Comparison of ENCODE assay signal across 31 mouse cellular contexts in genomic region chr10:77367973-77368372, GRCm38 (mm10). TPM values are rescaled to one million over a fixed set of nuclear protein-coding genes. Genes with fewer than 3 reads are reported as not detected.
A peak's percentile ranks its signal among the peaks of the same experiment; 100 is the strongest.
DNase-seq lines count a peak whose midpoint lies in the region; ATAC-seq lines count a peak whose summit lies in the region.
"Had no signal": no experiment of that assay in that cellular context is flagged by ENCODE, and none has a peak within 500 bp of the region (broad histone marks: within the 10 kb centered on the region; RNA-seq: fewer than 3 reads in every experiment).

No protein-coding gene starts in this region.

- no peak overlapping the region for H3K4me2 ChIP-seq in heart, embryonic 13.5 days
- no peak overlapping the region for H3K4me2 ChIP-seq in heart, embryonic 12.5 days
- no peak overlapping the region; the same call in 1 of the 2 replicates for H3K4me2 ChIP-seq in lung, embryonic 16.5 days (ENCODE audit: low read depth, low read length)
- H3K4me2 ChIP-seq: embryonic facial prominence, embryonic 15.5 days; forebrain, embryonic 15.5 days; hindbrain, embryonic 12.5 days; intestine, embryonic 15.5 days; limb, embryonic 12.5 days; liver, embryonic 15.5 days; midbrain, embryonic 15.5 days; neural tube, embryonic 15.5 days had no signal

- no peak overlapping the region for H3K9ac ChIP-seq in heart, embryonic 13.5 days
- H3K9ac ChIP-seq in heart, embryonic 12.5 days = no peak overlapping the region
- H3K9ac ChIP-seq in lung, embryonic 16.5 days (ENCODE audit: low read length) = no peak overlapping the region
- H3K9ac ChIP-seq: embryonic facial prominence, embryonic 15.5 days; forebrain, embryonic 15.5 days; hindbrain, embryonic 12.5 days; intestine, embryonic 15.5 days; limb, embryonic 12.5 days; liver, embryonic 15.5 days; midbrain, embryonic 15.5 days; neural tube, embryonic 15.5 days had no signal

- no peaks in the 10 kb centered on the region for H3K36me3 ChIP-seq in heart, embryonic 13.5 days
- H3K36me3 ChIP-seq in heart, embryonic 12.5 days = no peaks in the 10 kb centered on the region
- no peaks in the 10 kb centered on the region for H3K36me3 ChIP-seq in lung, embryonic 16.5 days (ENCODE audit: control insufficient read depth, insufficient read depth, low read length)
- H3K36me3 ChIP-seq: embryonic facial prominence, embryonic 15.5 days; forebrain, embryonic 15.5 days; G1E; hindbrain, embryonic 12.5 days; intestine, embryonic 15.5 days; limb, embryonic 12.5 days; liver, embryonic 15.5 days; midbrain, embryonic 10.5 days; midbrain, embryonic 15.5 days; neural tube, embryonic 15.5 days had no signal

- no peak overlapping the region for H3K4me3 ChIP-seq in heart, embryonic 13.5 days
- H3K4me3 ChIP-seq in heart, embryonic 12.5 days = no peak overlapping the region
- H3K4me3 ChIP-seq in lung, embryonic 16.5 days (ENCODE audit: low read length) = no peak overlapping the region
- H3K4me3 ChIP-seq: embryonic facial prominence, embryonic 15.5 days; forebrain, embryonic 15.5 days; hindbrain, embryonic 12.5 days; intestine, embryonic 15.5 days; layer of hippocampus, adult 2 months; left cerebral cortex, adult 2 months; limb, embryonic 12.5 days; liver, embryonic 15.5 days; midbrain, embryonic 10.5 days; midbrain, embryonic 15.5 days; neural tube, embryonic 15.5 days had no signal

- no peaks in the 10 kb centered on the region for H3K9me3 ChIP-seq in heart, embryonic 13.5 days
- no peaks in the 10 kb centered on the region for H3K9me3 ChIP-seq in heart, embryonic 12.5 days (replicated peaks)
- no peaks in the 10 kb centered on the region for H3K9me3 ChIP-seq in lung, embryonic 16.5 days (ENCODE audit: control insufficient read depth, low read length)
- H3K9me3 ChIP-seq: embryonic facial prominence, embryonic 15.5 days; forebrain, embryonic 15.5 days; G1E; hindbrain, embryonic 12.5 days; intestine, embryonic 15.5 days; limb, embryonic 12.5 days; liver, embryonic 15.5 days; midbrain, embryonic 10.5 days; midbrain, embryonic 15.5 days; neural tube, embryonic 15.5 days had no signal

- peak overlapping the region; percentile 6; the same call in 1 of the 2 replicates for H3K27ac ChIP-seq in heart, embryonic 13.5 days (replicated peaks)
- H3K27ac ChIP-seq in heart, embryonic 12.5 days (ENCODE audit: poor library complexity, severe bottlenecking) = no peak overlapping the region
- H3K27ac ChIP-seq in lung, embryonic 16.5 days (ENCODE audit: low read length) = peak overlapping the region; percentile 45
- H3K27ac ChIP-seq: embryonic facial prominence, embryonic 15.5 days; forebrain, embryonic 15.5 days; hindbrain, embryonic 12.5 days; hindbrain, postnatal 0 days; intestine, embryonic 15.5 days; layer of hippocampus, adult 2 months; left cerebral cortex, adult 2 months; limb, embryonic 12.5 days; liver, embryonic 15.5 days; midbrain, embryonic 10.5 days; midbrain, embryonic 15.5 days; neural tube, embryonic 15.5 days had no signal

- DNase-seq in cerebellum, postnatal 25 days = peak; percentile 27 to 46
- DNase-seq in cerebellum, adult 11 months = no peak
- DNase-seq in lung, postnatal 36 days = no peak
- DNase-seq in lung, postnatal 4 days = peak; percentile 21 to 42
- DNase-seq: adrenal gland, postnatal 10 days; cerebellum, adult 11-12 months; cerebellum, adult 9-11 months; heart, postnatal 10 days; kidney, adult 2 months; kidney, postnatal 36 days; retina, postnatal 1 day; right cerebral cortex, postnatal 25 days; spleen, adult 18-20 months; thymus, postnatal 14 days had no signal

- 53% methylated on average over 6 of the region's 6 CpGs for WGBS in heart, embryonic 13.5 days
- 66% methylated on average over 6 of the region's 6 CpGs for WGBS in heart, embryonic 12.5 days
- 30% methylated on average over 6 of the region's 6 CpGs for WGBS in lung, embryonic 16.5 days

- no peaks in the 10 kb centered on the region for H3K27me3 ChIP-seq in heart, embryonic 13.5 days (replicated peaks)
- H3K27me3 ChIP-seq in heart, embryonic 12.5 days (replicated peaks) = no peaks in the 10 kb centered on the region
- H3K27me3 ChIP-seq in lung, embryonic 16.5 days (ENCODE audit: control insufficient read depth, insufficient read depth, low read depth, low read length) = no peaks in the 10 kb centered on the region
- H3K27me3 ChIP-seq: embryonic facial prominence, embryonic 15.5 days; forebrain, embryonic 15.5 days; hindbrain, embryonic 12.5 days; intestine, embryonic 15.5 days; limb, embryonic 12.5 days; liver, embryonic 15.5 days; midbrain, embryonic 15.5 days; neural tube, embryonic 15.5 days; Patski had no signal

- ATAC-seq in heart, embryonic 13.5 days (ENCODE audit: extremely low read depth, insufficient number of reproducible peaks, low FRiP score, low TSS enrichment) = no peak
- ATAC-seq in heart, embryonic 12.5 days (ENCODE audit: insufficient number of reproducible peaks, low FRiP score) = no peak
- peak; percentile 76 for ATAC-seq in lung, embryonic 16.5 days (ENCODE audit: low read depth)
- ATAC-seq: forebrain, embryonic 15.5 days; hindbrain, postnatal 0 days; intestine, embryonic 15.5 days; midbrain, embryonic 15.5 days; Patski had no signal

- peaks cover 50% of the 10 kb centered on the region for H3K4me1 ChIP-seq in heart, embryonic 13.5 days
- H3K4me1 ChIP-seq in heart, embryonic 12.5 days (replicated peaks) = peaks cover 39% of the 10 kb centered on the region
- H3K4me1 ChIP-seq in lung, embryonic 16.5 days (replicated peaks; ENCODE audit: control insufficient read depth, insufficient read depth, low read length) = peaks cover 16% of the 10 kb centered on the region
- H3K4me1 ChIP-seq: intestine, embryonic 15.5 days; liver, embryonic 15.5 days had no signal

RNA-seq across cellular contexts. Expression of gene Adarb1, which starts 50.1 kb away (rescaled TPM):
- polyA plus RNA-seq in heart, embryonic 13.5 days (2015; fragmentation: Nextera tagmentation; extraction: Ambion mirVana) = 10.7 and 12.1 TPM in 2 replicates
- 13.3 and 14.2 TPM in 2 replicates for polyA plus RNA-seq in heart, embryonic 12.5 days (2016; fragmentation: Nextera tagmentation; extraction: Ambion mirVana)
- polyA plus RNA-seq in lung, embryonic 16.5 days (2015; fragmentation: Nextera tagmentation; extraction: Ambion mirVana) = 34.1 and 36.6 TPM in 2 replicates
- polyA plus RNA-seq: G1E had no signal

Comparison
In these comparisons a context has a peak if more than half of its experiments do, and no peak if none do; other contexts are left out.
1. DNase-seq: peak in cerebellum, postnatal 25 days (2 of 2) and lung, postnatal 4 days (2 of 2); none in cerebellum, adult 11 months (single experiment) and lung, postnatal 36 days (single experiment).